Mouse (Mus musculus) forebrain, embryonic 13.5 days (tissue): ENCODE measurements around the gene Pax5. TPM values are rescaled to one million over a fixed set of nuclear protein-coding genes. Genes with fewer than 3 reads are reported as not detected.
A peak's percentile ranks its signal among the peaks of the same experiment; 100 is the strongest.
"Not testable (repeated sequence)": the region's sequence is repeated elsewhere in the genome, so short reads cannot be mapped to it uniquely, and the experiment has no call there.

Experiments used
- ATAC-seq: fragments of 200-750 bp; cut with Nextera tagmentation; 2 replicates; pipeline ENCODE4 v1.8.0; 2017
- H3K27ac ChIP-seq: fragments of 300-500 bp; sonication (generic); 2 replicates; pipeline ENCODE4 v1.5.1; 2015; ENCODE audit warnings: inconsistent platforms, mild to moderate bottlenecking, moderate library complexity
- H3K27me3 ChIP-seq: fragments of 300-500 bp; sonication (generic); 2 replicates; pipeline ENCODE4 v1.6.1; 2015; ENCODE audit warnings: mild to moderate bottlenecking, inconsistent platforms
- H3K36me3 ChIP-seq: fragments of 300-500 bp; sonication (generic); 2 replicates; pipeline ENCODE4 v1.6.1; 2015; ENCODE audit warnings: mild to moderate bottlenecking, inconsistent platforms; ENCODE audit not compliant: poor library complexity, severe bottlenecking
- H3K4me1 ChIP-seq: fragments of 300-500 bp; sonication (generic); 2 replicates; pipeline ENCODE4 v1.6.1; 2015; ENCODE audit warnings: inconsistent platforms
- H3K4me2 ChIP-seq: fragments of 300-500 bp; sonication (generic); 2 replicates; pipeline ENCODE4 v1.6.1; 2015; ENCODE audit warnings: inconsistent platforms, mild to moderate bottlenecking, moderate library complexity
- H3K4me3 ChIP-seq: fragments of 300-500 bp; sonication (generic); 2 replicates; pipeline ENCODE4 v1.5.1; 2015; ENCODE audit warnings: mild to moderate bottlenecking, inconsistent platforms
- H3K9ac ChIP-seq: fragments of 300-500 bp; sonication (generic); 2 replicates; pipeline ENCODE4 v1.6.1; 2015; ENCODE audit warnings: mild to moderate bottlenecking, inconsistent platforms
- H3K9me3 ChIP-seq: fragments of 300-500 bp; sonication (generic); replicated peaks from 2 replicates; pipeline ENCODE4 v1.6.1; 2016; ENCODE audit warnings: inconsistent platforms
- WGBS: fragments of 180-500 bp; shearing (Covaris S2); methylation state at CpG from one replicate; pipeline ENCODE4 v1.1.7; 2015; 5-methylcytosine and 5-hydroxymethylcytosine counted together
- polyA plus RNA-seq: library from polyadenylated mRNA; unstranded; fragments of >200 nt; fragmentation: Nextera tagmentation; extraction: Ambion mirVana; gene quantifications from 2 replicates; pipeline ENCODE4 v1.2.1, GENCODE M21; 2015

Pax5 gene
- polyA plus RNA-seq, result 0.06 TPM in 2 replicates

GRCm38 (mm10) chr4:44709740-44710700, at the start of gene Pax5:
Gene Pax5 (minus strand): TSS chr4:44710487.
- H3K9ac ChIP-seq, result no peak within 1 kb of the TSS
- no peaks in the 10 kb centered on the region for H3K36me3 ChIP-seq
- peaks cover 20% of the 10 kb centered on the region for H3K4me1 ChIP-seq
- peak within 1 kb of the TSS; percentile 12; the same call in 1 of the 2 replicates for H3K4me3 ChIP-seq
- no peak within 1 kb of the TSS for H3K4me2 ChIP-seq
- no peak within 1 kb of the TSS for H3K27ac ChIP-seq
- peaks cover 100% of the 10 kb centered on the region for H3K27me3 ChIP-seq
- no peak for ATAC-seq
- H3K9me3 ChIP-seq, result no peaks in the 10 kb centered on the region
- WGBS, result 25% methylated on average over 16 of the region's 16 CpGs

GRCm38 (mm10) chr4:44757131-44757530, 46.8 kb upstream of the Pax5 start:
- WGBS, result 8% methylated on average over 10 of the region's 10 CpGs
- not testable (repeated sequence) for ATAC-seq, H3K36me3 ChIP-seq, H3K27me3 ChIP-seq, H3K9me3 ChIP-seq
- peak overlapping the region; percentile 88; the same call in 1 of the 2 replicates for H3K27ac ChIP-seq
- peak overlapping the region; percentile 87 for H3K4me2 ChIP-seq
- H3K4me3 ChIP-seq, result peak overlapping the region; percentile 98
- peaks cover 13% of the 10 kb centered on the region for H3K4me1 ChIP-seq
- peak overlapping the region; percentile 93 for H3K9ac ChIP-seq

GRCm38 (mm10) chr4:44756134-44756951, 46.1 kb upstream of the Pax5 start:
- Histone ChIP-seq H3K4me3 (peak overlapping the region; percentile 98), H3K27me3 (no peaks in the 10 kb centered on the region; the same call in 1 of the 2 replicates), H3K36me3 (no peaks in the 10 kb centered on the region), H3K9ac (peak overlapping the region; percentile 93), H3K27ac (peak overlapping the region; percentile 88), H3K4me2 (peak overlapping the region; percentile 87), H3K9me3 (no peaks in the 10 kb centered on the region), H3K4me1 (peaks cover 13% of the 10 kb centered on the region)
- WGBS, result under 1% methylated on average over 60 of the region's 60 CpGs
- peak; percentile 99 for ATAC-seq

- peaks cover 13% of the 10 kb centered on the region for H3K4me1 ChIP-seq
- H3K27me3 ChIP-seq, result no peaks in the 10 kb centered on the region; the same call in 1 of the 2 replicates
- no peaks in the 10 kb centered on the region for H3K9me3 ChIP-seq
- H3K4me2 ChIP-seq, result peak within 1 kb of the TSS; percentile 87
- H3K4me3 ChIP-seq, result peak within 1 kb of the TSS; percentile 98
- H3K36me3 ChIP-seq, result no peaks in the 10 kb centered on the region
- peak within 1 kb of the TSS; percentile 93 for H3K9ac ChIP-seq
- peak; percentile 59 for ATAC-seq
- WGBS, result 5% methylated on average over 15 of the region's 15 CpGs
- H3K27ac ChIP-seq, result peak within 1 kb of the TSS; percentile 88
Measured at GRCm38 (mm10) chr4:44755553-44756133, 45.4 kb upstream of the Pax5 start, which contains the start of gene Zcchc7. Gene Zcchc7 (plus strand): TSS chr4:44755877.

GRCm38 (mm10) chr4:44740471-44740870, 30.2 kb upstream of the Pax5 start:
- no peaks in the 10 kb centered on the region for H3K27me3 ChIP-seq
- H3K9me3 ChIP-seq, result peaks cover 5% of the 10 kb centered on the region; the same call in 1 of the 2 replicates
- WGBS, result 85% methylated on average over 1 of the region's 1 CpGs
- no peak overlapping the region for H3K4me3 ChIP-seq
- no peak overlapping the region for H3K27ac ChIP-seq
- no peak overlapping the region for H3K9ac ChIP-seq
- H3K4me1 ChIP-seq, result no peaks in the 10 kb centered on the region
- no peak overlapping the region for H3K4me2 ChIP-seq
- ATAC-seq, result no peak
- no peaks in the 10 kb centered on the region for H3K36me3 ChIP-seq

- 93% methylated on average over 4 of the region's 4 CpGs for WGBS
- peaks cover 35% of the 10 kb centered on the region for H3K27me3 ChIP-seq
- no peak for ATAC-seq
- H3K4me1 ChIP-seq, result no peaks in the 10 kb centered on the region
- H3K9me3 ChIP-seq, result no peaks in the 10 kb centered on the region
- H3K36me3 ChIP-seq, result no peaks in the 10 kb centered on the region
- no peak overlapping the region for H3K27ac ChIP-seq
- H3K4me3 ChIP-seq, result no peak overlapping the region
- no peak overlapping the region for H3K4me2 ChIP-seq
- H3K9ac ChIP-seq, result no peak overlapping the region
Measured at GRCm38 (mm10) chr4:44721237-44721636, 10.9 kb upstream of the Pax5 start.

- ATAC-seq, result no peak
- no peak overlapping the region for H3K4me3 ChIP-seq
- H3K27ac ChIP-seq, result no peak overlapping the region
- H3K4me1 ChIP-seq, result no peaks in the 10 kb centered on the region
- H3K36me3 ChIP-seq, result no peaks in the 10 kb centered on the region
- no peak overlapping the region for H3K4me2 ChIP-seq
- no peaks in the 10 kb centered on the region for H3K9me3 ChIP-seq
- H3K9ac ChIP-seq, result no peak overlapping the region
- H3K27me3 ChIP-seq, result peaks cover 43% of the 10 kb centered on the region
- 98% methylated on average over 8 of the region's 8 CpGs for WGBS
Measured at GRCm38 (mm10) chr4:44720046-44720445, 9.8 kb upstream of the Pax5 start.

GRCm38 (mm10) chr4:44717676-44718075, 7.4 kb upstream of the Pax5 start:
- H3K27me3 ChIP-seq, result peaks cover 67% of the 10 kb centered on the region
- 81% methylated on average over 3 of the region's 3 CpGs for WGBS
- no peak overlapping the region for H3K4me3 ChIP-seq
- H3K4me1 ChIP-seq, result peaks cover 15% of the 10 kb centered on the region
- no peak for ATAC-seq
- no peak overlapping the region for H3K27ac ChIP-seq
- H3K9me3 ChIP-seq, result no peaks in the 10 kb centered on the region
- H3K4me2 ChIP-seq, result no peak overlapping the region
- H3K9ac ChIP-seq, result no peak overlapping the region
- H3K36me3 ChIP-seq, result no peaks in the 10 kb centered on the region

- no peaks in the 10 kb centered on the region for H3K36me3 ChIP-seq
- no peak overlapping the region for H3K4me3 ChIP-seq
- no peaks in the 10 kb centered on the region for H3K9me3 ChIP-seq
- no peak overlapping the region for H3K9ac ChIP-seq
- H3K27ac ChIP-seq, result no peak overlapping the region
- H3K4me1 ChIP-seq, result peaks cover 20% of the 10 kb centered on the region
- H3K27me3 ChIP-seq, result peaks cover 75% of the 10 kb centered on the region
- ATAC-seq, result no peak
- H3K4me2 ChIP-seq, result no peak overlapping the region
- WGBS, result 2% methylated on average over 10 of the region's 10 CpGs
Measured at GRCm38 (mm10) chr4:44716391-44716790, 6.1 kb upstream of the Pax5 start.

GRCm38 (mm10) chr4:44715621-44716160, 5.4 kb upstream of the Pax5 start:
- no peak overlapping the region for H3K4me2 ChIP-seq
- WGBS, result 18% methylated on average over 3 of the region's 3 CpGs
- no peak for ATAC-seq

GRCm38 (mm10) chr4:44714111-44714621, 3.9 kb upstream of the Pax5 start:
- H3K9ac ChIP-seq, result no peak overlapping the region

More at GRCm38 (mm10) chr4:44715621-44716160, 5.4 kb upstream of the Pax5 start:
- no peaks in the 10 kb centered on the region for H3K36me3 ChIP-seq
- H3K4me1 ChIP-seq, result peaks cover 20% of the 10 kb centered on the region
- no peak overlapping the region for H3K9ac ChIP-seq
- no peak overlapping the region for H3K27ac ChIP-seq
- H3K27me3 ChIP-seq, result peaks cover 82% of the 10 kb centered on the region
- H3K9me3 ChIP-seq, result no peaks in the 10 kb centered on the region
- H3K4me3 ChIP-seq, result no peak overlapping the region

More at GRCm38 (mm10) chr4:44714111-44714621, 3.9 kb upstream of the Pax5 start:
- H3K4me2 ChIP-seq, result no peak overlapping the region; the same call in 1 of the 2 replicates
- no peak overlapping the region for H3K4me3 ChIP-seq
- H3K9me3 ChIP-seq, result no peaks in the 10 kb centered on the region
- ATAC-seq, result 0 out of 2 replicates have a peak, but pooled peaks have one; percentile 45
- H3K27ac ChIP-seq, result no peak overlapping the region
- H3K27me3 ChIP-seq, result peaks cover 94% of the 10 kb centered on the region
- H3K36me3 ChIP-seq, result no peaks in the 10 kb centered on the region
- 1% methylated on average over 27 of the region's 27 CpGs for WGBS
- peaks cover 20% of the 10 kb centered on the region for H3K4me1 ChIP-seq
